Mouse (Mus musculus): Measurements from ENCODE around the gene Itga1.

DNA sequence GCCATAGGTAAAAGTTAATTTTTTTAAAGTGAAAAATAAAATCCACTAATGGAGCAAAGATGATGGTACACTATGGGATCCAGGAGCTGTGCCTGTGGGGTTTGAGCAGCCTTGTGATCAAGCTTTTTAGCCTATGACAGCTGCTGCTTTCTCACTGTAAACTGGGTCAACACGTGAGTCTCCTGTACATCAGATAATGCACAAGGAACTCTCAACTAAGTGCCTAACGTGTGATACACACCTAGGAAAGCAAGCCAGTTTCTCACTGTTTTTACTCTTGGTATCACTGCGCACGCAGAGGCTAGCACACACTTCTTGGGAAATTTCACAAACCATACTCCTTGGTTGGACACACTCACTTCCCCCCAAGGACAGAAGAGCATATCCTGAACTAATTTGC lies 187.2 kb downstream of the Itga1 start:
- TF ChIP-seq POLR2A (IDR thresholded peaks at IDR 0.05; ENCODE audit: control insufficient read depth, low read depth, low read length) (no peak), CTCF (IDR thresholded peaks at IDR 0.05; ENCODE audit: control insufficient read depth, insufficient read depth, insufficient replicate concordance, low read depth, low read length) (no peak)

All from testis, adult 2 months (tissue).